Mouse (Mus musculus) liver, adult 2 months (tissue): ENCODE measurements at regions not wholly inside any gene's neighbourhood (a gene's known extent, or its start where the extent isn't known, plus 50 kb on each side); places are given as distances from the start of the nearest gene placed in this dataset.
"Not testable (repeated sequence)": the region's sequence is repeated elsewhere in the genome, so short reads cannot be mapped to it uniquely, and the experiment has no call there.

Source experiments
- CTCF ChIP-seq: fragments of 200-500 bp; IDR thresholded peaks from 2 replicates; pipeline ENCODE4 v1.5.1; 2011; ENCODE audit warnings: low read depth, low read length, control low read depth
- POLR2A ChIP-seq: fragments of 200-500 bp; IDR thresholded peaks from 2 replicates; pipeline ENCODE4 v1.6.1; 2011; ENCODE audit warnings: low read length, control low read depth; ENCODE audit not compliant: insufficient read depth; ENCODE audit errors: extremely low read depth

GRCm38 (mm10) chr13:61978856-61979255, 150.8 kb upstream of the Zfp808 start:
- TF ChIP-seq CTCF, POLR2A: not testable (repeated sequence)
